Mouse (Mus musculus): ENCODE results near the gene Irf2bpl. TPM values are rescaled to one million over a fixed set of nuclear protein-coding genes. Genes with fewer than 3 reads are reported as not detected.

The Irf2bpl gene
- polyA plus RNA-seq, 1 experiment = 49.7 TPM

DNA sequence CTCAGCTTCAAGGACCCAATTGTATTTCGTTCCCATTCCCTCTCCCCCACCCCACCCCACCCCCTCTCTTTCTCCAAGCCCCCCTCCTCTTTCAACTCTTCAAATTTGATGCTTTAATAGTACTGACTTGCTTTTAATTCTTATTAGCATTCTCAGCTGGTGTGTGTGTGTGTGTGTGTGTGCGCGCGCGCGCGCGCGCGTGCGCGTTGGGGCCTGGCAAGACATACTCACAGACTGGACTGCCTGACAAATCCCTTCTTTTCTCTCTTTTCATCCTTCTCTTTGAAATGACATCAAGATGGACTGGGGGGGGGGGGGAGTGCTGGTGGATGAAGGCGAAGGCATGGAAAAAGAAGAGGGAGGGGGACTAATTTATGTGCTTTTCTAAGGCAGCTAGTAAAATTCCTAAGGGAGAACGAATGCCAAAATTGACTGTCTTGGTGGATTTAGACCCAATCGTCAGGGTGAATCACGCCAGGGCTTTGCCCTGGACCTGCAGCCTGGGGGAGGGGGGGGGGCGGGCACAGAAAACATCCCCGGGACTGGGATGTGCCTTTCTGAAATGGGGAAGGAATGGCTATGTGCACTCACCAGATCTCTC is 8.2 kb upstream of the Irf2bpl start:
- Histone ChIP-seq H3K36me3 (ENCODE audit: control insufficient read depth, insufficient read depth) (no peaks in the 10 kb centered on the region), H3K79me2 (ENCODE audit: control insufficient read depth, insufficient read depth) (peaks cover 24% of the 10 kb centered on the region), H3K79me3 (ENCODE audit: low read depth) (peaks cover 5% of the 10 kb centered on the region), H3K27me3 (ENCODE audit: control insufficient read depth, insufficient read depth, insufficient read length) (no peaks in the 10 kb centered on the region), H3K4me3 (ENCODE audit: insufficient read depth, poor library complexity, severe bottlenecking) (no peak overlapping the region), H3ac (ENCODE audit: control insufficient read depth, insufficient read length, low read depth) (no peak overlapping the region)
- TF ChIP-seq CTCF (IDR thresholded peaks at IDR 0.05; ENCODE audit: control insufficient read depth, insufficient read depth, insufficient read length) = no peak
- TF ChIP-seq FOSL1 (IDR thresholded peaks at IDR 0.05; ENCODE audit: insufficient read depth, low read length, poor library complexity, severe bottlenecking) = no peak
- no peak for TF ChIP-seq MYOG (IDR thresholded peaks at IDR 0.05; ENCODE audit: control insufficient read depth, extremely low read depth, insufficient read length)
- no peak for TF ChIP-seq MYOD1 (IDR thresholded peaks at IDR 0.05; ENCODE audit: control insufficient read depth, insufficient read length, low read depth)
- no peak for TF ChIP-seq MAX (IDR thresholded peaks at IDR 0.05)
- no peak for TF ChIP-seq CEBPB (IDR thresholded peaks at IDR 0.05; ENCODE audit: low read depth)
- TF ChIP-seq USF1 (IDR thresholded peaks at IDR 0.05; ENCODE audit: low read depth) = no peak

DNA sequence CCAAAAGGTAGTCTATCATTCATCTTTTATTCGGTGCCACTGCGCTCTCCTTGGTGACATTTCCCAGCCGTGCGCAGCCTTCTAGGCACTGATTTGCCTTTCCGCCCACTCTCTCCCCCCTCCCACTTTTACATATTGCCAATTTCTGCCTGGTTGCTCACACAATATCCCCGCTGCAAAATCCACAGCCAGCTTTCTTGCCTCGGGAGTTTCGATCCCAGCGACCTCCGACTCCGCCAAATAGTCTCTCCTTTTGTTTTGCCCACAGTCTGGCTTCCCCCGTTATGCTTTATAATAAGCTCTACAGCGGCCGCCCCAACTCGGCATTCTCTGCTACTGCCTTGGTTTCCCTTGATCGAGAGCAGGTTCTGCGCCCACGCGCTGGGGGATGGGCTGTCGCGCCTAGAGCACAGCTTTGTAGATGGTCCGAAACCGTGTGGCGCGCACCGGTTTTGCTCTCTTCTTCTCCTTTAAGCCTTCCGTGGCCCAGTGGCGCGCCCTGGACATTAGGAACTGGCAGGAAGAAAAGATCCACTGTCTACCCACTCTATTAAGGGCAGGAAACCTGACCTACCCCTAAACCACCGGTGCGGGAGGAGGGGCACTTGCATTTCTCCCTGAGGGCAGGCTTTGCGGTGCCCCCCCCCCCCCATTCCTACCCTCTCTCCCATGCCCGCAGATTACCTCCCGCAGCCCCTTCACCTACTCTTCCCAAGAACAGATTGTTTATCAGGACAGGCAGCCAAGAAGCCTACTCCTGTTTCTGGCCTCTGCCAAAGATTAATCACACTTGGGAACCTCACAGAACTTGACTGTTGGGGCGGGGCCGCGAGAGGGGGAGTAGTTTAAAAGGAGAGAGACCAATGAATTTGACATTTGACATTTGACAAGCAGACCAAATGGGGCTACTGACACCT is 7.4 kb upstream of the Irf2bpl start:
- H3K4me3 ChIP-seq (ENCODE audit: insufficient read depth, poor library complexity, severe bottlenecking) = peak overlapping the region; percentile 46
- H3ac ChIP-seq (ENCODE audit: control insufficient read depth, insufficient read length, low read depth) = peak overlapping the region; percentile 81
- peaks cover 5% of the 10 kb centered on the region for H3K79me3 ChIP-seq (ENCODE audit: low read depth)
- no peaks in the 10 kb centered on the region for H3K27me3 ChIP-seq (ENCODE audit: control insufficient read depth, insufficient read depth, insufficient read length)
- TF ChIP-seq CTCF (IDR thresholded peaks at IDR 0.05; ENCODE audit: control insufficient read depth, insufficient read depth, insufficient read length) = no peak
- no peak for TF ChIP-seq CEBPB (IDR thresholded peaks at IDR 0.05; ENCODE audit: low read depth)
- no peak for TF ChIP-seq MYOG (IDR thresholded peaks at IDR 0.05; ENCODE audit: control insufficient read depth, extremely low read depth, insufficient read length)
- TF ChIP-seq MAX (IDR thresholded peaks at IDR 0.05) = peak; percentile 39
- TF ChIP-seq MYOD1 (IDR thresholded peaks at IDR 0.05; ENCODE audit: control insufficient read depth, insufficient read length, low read depth) = no peak
- H3K36me3 ChIP-seq (ENCODE audit: control insufficient read depth, insufficient read depth) = no peaks in the 10 kb centered on the region
- H3K79me2 ChIP-seq (ENCODE audit: control insufficient read depth, insufficient read depth) = peaks cover 26% of the 10 kb centered on the region

DNA sequence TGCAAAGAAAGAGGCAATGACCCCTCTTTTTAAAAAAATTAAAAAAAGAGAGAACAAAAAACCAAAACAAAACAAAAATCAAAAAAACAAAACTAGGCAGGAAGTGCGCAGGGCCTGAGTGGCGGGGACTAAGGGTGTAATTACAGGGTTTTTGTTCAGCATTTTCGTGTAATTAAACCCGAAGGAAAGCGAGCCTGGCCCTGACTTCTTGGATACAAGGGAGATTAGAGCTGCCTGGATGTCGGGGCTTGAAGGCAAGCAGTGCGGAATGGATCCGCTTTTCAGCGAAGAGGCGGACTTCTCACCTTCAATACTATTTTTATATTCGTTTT is 6.8 kb upstream of the Irf2bpl start:
- Histone ChIP-seq H3K36me3 (ENCODE audit: control insufficient read depth, insufficient read depth) (no peaks in the 10 kb centered on the region), H3K4me3 (ENCODE audit: insufficient read depth, poor library complexity, severe bottlenecking) (peak overlapping the region; percentile 46), H3K79me3 (ENCODE audit: low read depth) (peaks cover 5% of the 10 kb centered on the region), H3K79me2 (ENCODE audit: control insufficient read depth, insufficient read depth) (peaks cover 32% of the 10 kb centered on the region), H3ac (ENCODE audit: control insufficient read depth, insufficient read length, low read depth) (peak overlapping the region; percentile 81), H3K27me3 (ENCODE audit: control insufficient read depth, insufficient read depth, insufficient read length) (no peaks in the 10 kb centered on the region)
- TF ChIP-seq FOSL1 (IDR thresholded peaks at IDR 0.05; ENCODE audit: insufficient read depth, low read length, poor library complexity, severe bottlenecking) (no peak), MYOG (IDR thresholded peaks at IDR 0.05; ENCODE audit: control insufficient read depth, extremely low read depth, insufficient read length) (no peak), MAX (IDR thresholded peaks at IDR 0.05) (no peak), MYOD1 (IDR thresholded peaks at IDR 0.05; ENCODE audit: control insufficient read depth, insufficient read length, low read depth) (no peak)

DNA sequence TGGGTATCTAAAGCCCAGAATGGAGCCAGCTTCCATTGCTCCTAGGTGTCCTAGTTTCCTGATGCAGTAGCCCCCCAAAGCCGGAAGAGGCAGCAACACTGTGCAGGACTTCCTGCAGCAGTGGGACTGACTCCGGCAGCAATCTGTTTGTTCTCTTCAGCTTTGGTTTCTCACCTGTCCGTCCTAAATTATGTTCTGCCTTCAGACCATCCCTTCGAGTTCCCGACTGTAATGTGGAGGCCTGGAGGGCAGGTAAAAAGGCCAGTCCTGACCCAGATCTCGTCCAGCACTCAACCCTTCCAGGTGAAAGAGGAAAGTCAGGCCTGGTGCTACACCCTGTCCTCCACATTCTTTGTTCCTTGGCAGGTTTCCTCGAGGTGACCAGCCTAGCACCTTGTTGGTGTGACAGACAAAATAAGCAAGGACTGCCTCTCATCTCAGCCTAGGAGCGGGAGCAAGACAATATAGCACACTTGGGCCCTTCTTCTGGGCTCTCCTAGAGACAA is 6.3 kb upstream of the Irf2bpl start:
- peak overlapping the region; percentile 3 for H3ac ChIP-seq (ENCODE audit: control insufficient read depth, insufficient read length, low read depth)
- peaks cover 5% of the 10 kb centered on the region for H3K79me3 ChIP-seq (ENCODE audit: low read depth)
- no peaks in the 10 kb centered on the region for H3K36me3 ChIP-seq (ENCODE audit: control insufficient read depth, insufficient read depth)
- no peaks in the 10 kb centered on the region for H3K27me3 ChIP-seq (ENCODE audit: control insufficient read depth, insufficient read depth, insufficient read length)
- no peak overlapping the region for H3K4me3 ChIP-seq (ENCODE audit: insufficient read depth, poor library complexity, severe bottlenecking)
- no peak for TF ChIP-seq MYOD1 (IDR thresholded peaks at IDR 0.05; ENCODE audit: control insufficient read depth, insufficient read length, low read depth)
- no peak for TF ChIP-seq CTCF (IDR thresholded peaks at IDR 0.05; ENCODE audit: control insufficient read depth, insufficient read depth, insufficient read length)
- TF ChIP-seq MYOG (IDR thresholded peaks at IDR 0.05; ENCODE audit: control insufficient read depth, extremely low read depth, insufficient read length) = no peak
- TF ChIP-seq USF1 (IDR thresholded peaks at IDR 0.05; ENCODE audit: low read depth) = no peak
- TF ChIP-seq MAX (IDR thresholded peaks at IDR 0.05) = no peak
- TF ChIP-seq CEBPB (IDR thresholded peaks at IDR 0.05; ENCODE audit: low read depth) = no peak
- TF ChIP-seq FOSL1 (IDR thresholded peaks at IDR 0.05; ENCODE audit: insufficient read depth, low read length, poor library complexity, severe bottlenecking) = no peak
- H3K79me2 ChIP-seq (ENCODE audit: control insufficient read depth, insufficient read depth) = peaks cover 34% of the 10 kb centered on the region

DNA sequence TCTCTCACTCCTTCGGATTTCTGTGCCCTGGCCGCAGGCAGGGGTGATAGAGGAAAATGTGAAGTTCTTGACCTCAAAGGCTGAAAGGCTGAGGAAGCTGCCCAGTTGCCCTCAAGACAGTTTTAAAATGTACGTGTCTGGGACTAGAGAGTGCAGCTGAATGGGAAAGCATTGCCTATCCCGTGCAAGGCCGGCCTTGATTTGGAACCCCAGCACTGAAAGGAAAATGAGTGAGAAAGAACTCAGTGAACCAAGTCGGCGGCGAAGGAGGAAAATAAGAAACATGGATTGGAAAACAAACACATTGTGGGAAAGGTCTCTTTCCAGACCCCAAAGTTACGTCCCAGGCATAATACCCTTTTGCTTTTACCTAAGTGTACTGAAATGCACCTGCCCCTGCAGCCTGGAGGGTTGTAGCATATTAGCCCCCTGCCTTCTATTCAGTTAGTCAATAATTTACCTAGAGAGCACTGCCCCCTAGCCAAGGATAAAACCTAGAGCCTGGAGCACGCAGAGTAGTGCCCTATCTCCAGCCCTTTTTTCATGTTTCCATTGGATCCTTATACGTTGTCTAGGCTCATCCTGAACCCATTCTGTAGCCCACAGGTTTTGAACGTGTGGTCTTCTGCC is 5.6 kb upstream of the Irf2bpl start:
- Histone ChIP-seq H3ac (ENCODE audit: control insufficient read depth, insufficient read length, low read depth) (no peak overlapping the region), H3K36me3 (ENCODE audit: control insufficient read depth, insufficient read depth) (no peaks in the 10 kb centered on the region), H3K4me3 (ENCODE audit: insufficient read depth, poor library complexity, severe bottlenecking) (no peak overlapping the region), H3K27me3 (ENCODE audit: control insufficient read depth, insufficient read depth, insufficient read length) (no peaks in the 10 kb centered on the region), H3K79me2 (ENCODE audit: control insufficient read depth, insufficient read depth) (peaks cover 40% of the 10 kb centered on the region), H3K79me3 (ENCODE audit: low read depth) (peaks cover 5% of the 10 kb centered on the region)
- TF ChIP-seq MAX (IDR thresholded peaks at IDR 0.05) (no peak), CEBPB (IDR thresholded peaks at IDR 0.05; ENCODE audit: low read depth) (no peak), FOSL1 (IDR thresholded peaks at IDR 0.05; ENCODE audit: insufficient read depth, low read length, poor library complexity, severe bottlenecking) (no peak), USF1 (IDR thresholded peaks at IDR 0.05; ENCODE audit: low read depth) (no peak), CTCF (IDR thresholded peaks at IDR 0.05; ENCODE audit: control insufficient read depth, insufficient read depth, insufficient read length) (no peak), MYOD1 (IDR thresholded peaks at IDR 0.05; ENCODE audit: control insufficient read depth, insufficient read length, low read depth) (no peak), MYOG (IDR thresholded peaks at IDR 0.05; ENCODE audit: control insufficient read depth, extremely low read depth, insufficient read length) (no peak)

Measured in C2C12 (cell line).